Mouse (Mus musculus) retina, postnatal 7 days (tissue): ENCODE results near the gene Cd93.

Experiments used
- DNase-seq: peaks from one replicate; pipeline ENCODE4 v3.0.0-alpha.2; 2012; ENCODE audit warnings: low read depth, low spot score

Cd93 gene

GRCm38 (mm10) chr2:148442172-148442571 lies 1.2 kb downstream of the Cd93 start:
- DNase-seq, result no peak

- no peak for DNase-seq
Observed at GRCm38 (mm10) chr2:148441421-148441820, 1.9 kb downstream of the Cd93 start.

GRCm38 (mm10) chr2:148439691-148440276 lies 3.6 kb downstream of the Cd93 start:
- no peak for DNase-seq

- DNase-seq, result no peak
Observed at GRCm38 (mm10) chr2:148436285-148436684, 7.1 kb downstream of the Cd93 start.

- DNase-seq, result no peak
Observed at GRCm38 (mm10) chr2:148432346-148432745, 11.0 kb downstream of the Cd93 start.

- no peak for DNase-seq
Observed at GRCm38 (mm10) chr2:148430941-148431340, 12.4 kb downstream of the Cd93 start.

- DNase-seq, result no peak
Observed at GRCm38 (mm10) chr2:148429001-148429505, 14.3 kb downstream of the Cd93 start.

DNA sequence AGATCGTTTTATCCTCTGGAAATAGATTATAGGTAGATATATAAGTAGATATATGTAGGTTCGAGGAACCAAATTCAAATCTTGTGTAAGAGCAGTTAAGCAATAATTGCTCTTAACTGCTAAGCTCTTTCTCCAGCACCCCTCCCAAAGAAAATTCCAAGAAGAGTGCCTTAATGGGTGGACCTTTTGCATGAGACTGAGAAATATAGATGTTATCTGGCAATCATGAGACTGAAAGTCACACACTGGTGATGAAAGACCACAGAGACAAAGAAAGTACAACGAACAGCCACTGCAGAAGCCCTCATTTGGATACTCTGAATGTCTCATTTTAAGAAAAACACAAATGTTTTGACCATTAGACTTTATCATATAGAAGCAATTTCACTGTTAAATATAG lies 14.8 kb downstream of the Cd93 start:
- no peak for DNase-seq

DNA sequence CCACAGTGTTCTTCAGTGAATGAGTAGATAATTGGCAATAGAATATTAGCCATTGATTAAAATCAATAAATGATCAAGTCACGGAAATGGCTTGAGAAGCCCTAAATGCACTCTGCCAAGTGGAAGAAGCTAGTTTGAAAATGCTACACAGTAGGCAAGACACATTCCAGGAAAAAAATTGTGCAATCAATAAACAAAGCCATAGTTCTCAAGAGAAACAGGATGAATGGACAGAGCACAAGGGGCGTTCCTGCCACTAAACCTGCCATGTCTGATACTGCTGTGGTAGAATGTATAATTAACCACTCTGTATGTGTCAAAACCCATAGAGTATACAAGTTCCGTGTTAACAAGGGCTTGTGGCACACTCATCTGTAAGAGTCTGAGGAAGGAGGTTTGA lies 15.8 kb downstream of the Cd93 start:
- no peak for DNase-seq

DNA sequence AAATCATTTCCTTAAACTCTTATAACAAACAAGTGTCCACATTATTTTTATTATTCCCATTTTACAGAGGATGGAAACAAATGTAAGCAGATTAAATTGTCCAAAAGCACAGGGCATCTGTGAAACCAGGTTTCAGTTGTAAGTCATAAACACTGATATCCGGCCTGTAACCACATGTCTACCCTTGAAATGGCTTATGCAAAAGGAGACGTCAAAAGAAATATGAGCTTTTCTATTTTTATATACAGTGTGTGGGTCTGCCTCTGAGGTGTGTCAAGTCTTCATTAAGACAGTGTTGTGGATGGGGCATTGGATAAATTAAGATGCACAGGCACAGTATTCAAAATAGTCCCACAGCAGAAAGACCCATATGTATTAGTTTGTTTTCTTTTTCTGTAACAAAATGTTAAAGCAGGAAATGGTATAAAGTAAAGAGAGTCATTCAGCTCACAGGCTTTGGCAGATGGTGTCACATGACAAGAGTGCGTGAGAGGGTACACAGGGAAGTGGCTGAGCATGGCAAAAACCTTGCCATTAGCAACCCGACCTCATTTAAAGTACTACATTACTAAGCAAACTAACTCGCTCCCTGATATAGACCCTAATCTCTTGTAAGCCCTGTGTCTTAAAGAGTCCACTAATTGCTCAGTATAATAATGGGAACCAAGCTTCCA lies 17.5 kb downstream of the Cd93 start:
- DNase-seq, result no peak

DNA sequence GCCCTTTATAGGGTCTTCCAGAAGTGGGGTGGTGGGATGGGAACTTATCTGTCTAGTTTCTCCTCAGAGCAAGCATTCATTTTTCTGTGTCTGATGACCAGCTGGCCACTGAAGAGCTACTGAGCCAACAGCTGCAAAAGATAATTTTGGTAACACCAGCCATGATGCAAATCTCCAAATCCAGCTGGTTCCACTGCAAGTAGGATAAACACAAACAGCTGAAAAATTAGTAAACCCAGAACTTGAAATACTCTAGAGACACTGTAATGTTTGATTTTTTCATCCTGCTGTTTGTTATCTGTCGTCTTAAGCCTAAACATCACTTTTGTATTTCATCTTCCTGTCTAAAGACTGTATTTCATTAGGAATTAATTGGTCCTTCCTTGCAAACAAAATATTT lies 21.7 kb downstream of the Cd93 start:
- DNase-seq, result no peak

GRCm38 (mm10) chr2:148421112-148421511 lies 22.3 kb downstream of the Cd93 start:
- DNase-seq, result no peak

- DNase-seq, result no peak
Observed at GRCm38 (mm10) chr2:148419776-148420175, 23.6 kb downstream of the Cd93 start.

- no peak for DNase-seq
Observed at GRCm38 (mm10) chr2:148419151-148419550, 24.2 kb downstream of the Cd93 start.

GRCm38 (mm10) chr2:148409821-148410220 lies 33.5 kb downstream of the Cd93 start:
- DNase-seq, result no peak

DNA sequence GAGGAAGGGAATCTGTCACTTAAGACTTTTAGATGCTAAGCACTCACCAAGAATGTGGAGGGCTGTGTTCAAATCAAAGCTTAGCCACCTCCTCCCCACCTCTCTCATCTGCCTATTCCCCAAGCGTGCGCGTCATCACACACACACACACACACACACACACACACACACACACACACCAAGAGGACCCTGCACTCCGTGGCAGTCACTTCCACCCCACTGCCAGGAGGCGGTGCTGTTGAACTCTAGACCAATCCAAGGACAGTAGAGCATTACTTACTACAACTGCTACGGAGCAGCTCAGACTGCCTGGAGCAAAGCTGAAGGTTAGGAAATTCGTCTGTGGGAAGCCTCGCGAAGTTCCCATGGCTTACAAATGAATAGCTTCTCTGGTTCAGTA lies 34.2 kb downstream of the Cd93 start:
- DNase-seq, result no peak

DNA sequence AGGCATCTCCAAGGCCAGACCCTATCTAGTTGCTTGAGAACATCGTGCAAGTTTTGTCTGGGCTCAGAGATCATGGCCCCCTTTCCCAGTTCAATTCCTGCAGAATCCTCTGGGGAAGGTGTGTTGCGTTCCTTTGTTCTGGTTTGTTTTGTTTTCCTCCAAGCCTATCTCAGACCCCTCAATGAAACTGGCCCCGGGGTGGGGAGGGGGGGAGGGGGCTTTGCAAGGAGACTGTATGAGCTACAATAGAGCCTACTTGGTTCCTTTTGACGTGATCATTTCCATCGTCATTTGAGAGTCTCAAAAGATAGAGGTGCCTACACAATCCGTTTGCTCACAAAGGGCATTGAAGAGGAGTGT lies 34.6 kb downstream of the Cd93 start:
- DNase-seq, result no peak

DNA sequence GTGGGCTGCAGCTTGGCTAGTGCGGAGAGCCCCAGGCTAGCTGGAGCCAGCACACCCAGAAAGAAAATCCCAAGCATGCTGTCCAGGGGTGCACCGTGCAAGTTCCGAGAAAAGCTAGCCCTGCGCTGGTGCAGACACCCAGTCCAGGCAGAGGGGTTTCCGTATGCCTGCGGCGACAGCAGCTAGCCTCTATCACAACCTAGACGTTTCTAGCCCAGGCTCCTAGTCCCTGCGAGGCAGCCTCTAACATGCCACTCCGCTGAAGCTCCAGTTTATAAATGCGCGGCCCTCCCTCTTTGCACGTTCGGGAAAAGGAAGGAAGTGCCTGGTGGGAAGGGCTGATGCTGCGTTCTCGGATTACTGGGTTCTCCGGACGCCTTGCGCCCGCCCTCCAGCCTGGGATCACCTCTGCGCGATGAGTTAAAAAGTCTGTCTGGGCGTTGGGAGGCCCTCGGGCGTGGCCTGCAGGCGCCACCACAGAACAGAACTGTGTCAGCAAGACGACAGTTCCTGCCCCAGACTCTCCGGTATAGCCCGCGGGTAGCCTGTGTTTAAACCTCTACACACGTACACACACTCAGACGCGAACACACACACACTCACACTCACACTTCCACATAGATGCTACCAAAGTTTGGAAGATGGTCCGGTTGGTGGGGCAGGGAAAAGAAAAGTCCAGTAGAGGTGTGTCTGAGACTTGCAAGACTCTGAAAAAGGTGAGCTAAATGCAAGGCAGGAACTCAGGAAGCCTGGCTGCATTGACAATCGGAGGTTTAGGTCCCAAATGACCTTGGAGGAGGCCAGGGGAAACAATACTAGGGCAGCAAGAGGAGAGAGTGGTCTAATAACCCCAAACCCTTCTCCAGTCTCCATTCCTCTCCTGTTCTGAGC lies 35.2 kb downstream of the Cd93 start, which contains the start of gene Thbd:
Thbd (minus strand) TSS at position 319 of the 891 bp plus-strand sequence.
- DNase-seq, result no peak

DNA sequence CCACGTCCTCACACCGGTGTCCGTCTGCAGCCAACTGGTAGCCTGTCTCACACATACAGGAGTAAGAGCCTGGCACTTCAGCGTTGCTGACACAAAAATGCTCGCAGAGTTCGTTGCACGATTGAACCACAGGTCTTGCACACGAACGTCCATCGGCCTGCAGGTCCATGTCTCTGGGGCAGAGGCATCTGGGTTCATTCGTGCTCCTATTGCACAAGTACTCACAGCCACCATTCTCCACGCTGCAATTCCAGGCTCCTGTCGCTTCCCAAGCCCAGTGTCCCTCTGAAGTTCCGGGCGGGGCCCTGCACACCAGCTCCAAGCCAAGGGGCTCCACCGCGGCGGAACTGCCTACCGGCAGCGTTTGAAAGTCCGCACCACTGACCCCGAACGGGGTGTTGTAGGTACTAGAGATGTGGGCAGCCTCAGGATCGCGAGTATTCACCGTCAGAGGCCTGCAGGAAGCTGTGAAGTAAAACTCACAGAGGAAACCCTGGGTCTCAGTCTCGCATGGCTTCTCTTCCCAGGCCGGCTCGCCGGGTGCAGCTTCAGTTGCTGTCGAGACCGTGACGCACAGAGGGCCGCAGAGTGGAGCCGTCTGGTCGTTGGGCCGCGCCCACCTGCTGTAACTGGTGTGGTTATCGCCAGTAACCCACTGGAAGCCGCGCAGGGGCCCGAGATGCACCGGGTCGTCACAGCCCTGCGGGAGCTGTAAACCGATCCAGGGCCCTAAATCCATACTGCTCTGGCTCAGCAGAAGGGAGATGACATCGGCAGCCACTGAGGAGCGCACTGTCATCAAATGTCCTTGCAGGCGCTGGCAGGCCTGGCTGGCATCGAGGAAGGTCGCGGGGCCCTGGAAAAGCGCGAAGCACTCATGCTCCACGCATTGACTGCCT lies 36.1 kb downstream of the Cd93 start:
- no peak for DNase-seq

DNA sequence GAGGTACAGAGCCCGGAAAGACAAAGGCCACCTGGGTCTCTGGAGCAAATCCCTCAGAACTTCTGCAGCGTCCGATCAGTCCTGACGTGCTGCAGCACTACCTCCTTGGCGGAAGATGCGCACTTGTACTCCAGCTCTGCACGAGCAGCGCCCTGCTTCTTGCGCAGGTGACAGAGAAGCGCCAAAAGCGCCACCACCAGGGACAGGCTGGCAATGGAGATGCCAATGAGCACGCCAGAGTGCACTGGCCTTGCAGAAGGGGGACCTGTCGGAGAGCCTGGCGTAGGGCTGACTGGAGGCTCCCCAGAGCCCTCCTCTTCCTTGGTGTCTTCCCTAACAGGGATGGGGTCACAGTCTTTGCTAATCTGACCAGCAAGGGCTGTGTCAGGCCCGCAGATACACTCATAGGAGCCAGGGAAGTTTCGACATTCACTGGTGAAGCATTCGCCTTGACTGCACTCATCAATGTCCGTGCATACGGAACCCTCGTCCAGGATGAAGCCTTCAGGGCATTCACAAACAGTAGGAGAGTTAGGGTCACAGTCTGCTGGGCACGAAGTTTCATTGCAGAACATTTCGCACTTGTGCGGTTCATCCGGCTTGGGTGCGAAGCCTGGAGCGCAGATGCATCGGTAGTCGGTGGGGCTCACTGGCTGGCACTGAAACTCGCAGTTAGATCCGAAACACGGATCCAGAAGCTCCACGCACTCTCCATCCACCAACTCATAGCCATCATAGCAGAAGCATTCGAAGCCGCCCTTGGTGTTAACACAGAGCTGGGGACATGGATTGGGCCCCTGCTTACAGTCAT lies 37.0 kb downstream of the Cd93 start:
- no peak for DNase-seq

GRCm38 (mm10) chr2:148404906-148405305 lies 38.5 kb downstream of the Cd93 start:
- no peak for DNase-seq
